Mouse (Mus musculus) adrenal gland, adult 2 months (tissue): Measurements from ENCODE around the gene Pole3. TPM values are rescaled to one million over a fixed set of nuclear protein-coding genes. Genes with fewer than 3 reads are reported as not detected.

Experiments used
- DNase-seq: peaks from one replicate; pipeline ENCODE4 v3.0.0; 2021
- polyA plus RNA-seq: library from polyadenylated mRNA; depleted of rRNA; stranded (reverse); fragments of >200 nt; gene quantifications from 2 replicates; pipeline ENCODE4 v1.2.3, GENCODE M21; 2012
- total RNA-seq, 2 experiments: library from RNA; stranded (reverse); gene quantifications; 2 replicates each; pipeline ENCODE4 v1.2.3; 2021

Gene Pole3
- total and polyA plus RNA-seq, 3 experiments = 13.8 to 50.5 (median 48.4) TPM

DNA sequence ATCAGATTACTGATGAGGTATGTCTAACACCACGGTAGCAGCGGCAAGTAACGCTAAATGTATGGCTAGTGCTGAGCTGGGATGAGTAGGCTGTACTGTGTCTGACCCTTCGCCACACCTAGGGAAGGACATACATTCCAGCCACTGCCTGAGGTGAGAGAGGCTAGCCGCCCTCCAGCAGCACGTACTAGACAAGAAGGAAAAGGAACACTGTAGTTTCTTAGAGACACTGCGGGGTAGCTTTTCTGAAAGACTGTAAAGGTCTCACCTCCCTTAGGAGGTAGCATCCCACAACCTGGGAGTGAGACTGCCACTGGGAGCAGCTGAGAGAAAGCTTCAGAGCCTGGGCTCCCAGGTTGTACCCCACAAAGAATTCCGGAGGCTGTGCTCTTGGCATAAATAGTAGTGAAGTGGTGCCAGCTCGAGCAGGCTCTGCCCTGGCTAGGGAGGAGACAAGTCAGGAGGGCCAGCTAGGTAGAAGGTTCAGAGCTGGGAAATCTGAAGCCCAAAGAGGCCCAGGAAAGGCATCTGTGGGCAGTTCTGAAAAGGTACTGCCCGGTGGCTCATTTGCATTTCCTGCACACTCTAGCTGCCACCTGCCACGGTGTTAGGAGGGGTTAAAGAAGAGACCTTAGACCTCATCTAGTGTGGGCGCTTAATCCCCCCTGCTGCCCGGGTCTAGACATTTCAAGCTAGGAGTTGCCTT is 6.3 kb downstream of the Pole3 start:
- DNase-seq = peak; percentile 70

DNA sequence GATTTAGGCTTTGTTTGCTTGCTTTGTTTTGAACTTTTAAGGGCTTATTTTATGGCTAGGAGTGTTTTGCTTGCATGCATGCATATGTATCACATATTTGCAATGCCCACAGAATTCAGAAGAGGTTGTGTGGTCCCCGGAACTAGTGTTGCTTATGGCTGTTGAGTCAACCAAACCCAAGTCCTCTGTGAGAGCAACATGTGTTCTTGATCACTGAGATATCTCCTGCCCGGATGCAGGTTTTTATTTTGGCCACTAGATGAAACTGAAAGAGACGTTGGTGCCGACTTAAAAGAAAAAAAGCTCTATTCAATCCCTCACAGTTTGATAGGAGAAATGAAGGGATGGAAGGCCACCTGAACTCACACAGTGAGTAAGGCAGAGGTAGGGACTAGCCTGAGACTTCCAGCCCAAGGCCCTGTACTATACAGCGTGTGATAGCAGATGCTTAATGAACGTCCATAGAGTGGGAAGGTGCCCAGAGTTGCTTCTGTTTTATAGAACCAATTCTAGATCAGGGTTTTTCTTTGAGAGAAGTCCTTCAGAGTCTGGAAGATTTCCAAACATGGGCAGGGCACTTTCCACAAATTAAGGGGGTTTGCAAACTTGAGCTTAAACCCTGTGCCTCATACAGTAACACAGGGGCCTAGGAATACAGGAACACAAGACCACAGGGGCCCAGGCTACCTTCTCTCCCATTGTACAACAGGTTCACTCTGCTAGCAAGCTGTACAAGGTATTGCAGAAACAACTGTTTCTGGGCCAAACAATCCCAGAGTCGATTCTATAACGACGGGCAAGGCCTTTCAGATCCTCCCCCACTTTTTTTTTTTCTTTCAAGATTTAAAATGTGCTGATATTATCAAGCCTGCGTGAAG is 7.1 kb downstream of the Pole3 start:
- DNase-seq = no peak

DNA sequence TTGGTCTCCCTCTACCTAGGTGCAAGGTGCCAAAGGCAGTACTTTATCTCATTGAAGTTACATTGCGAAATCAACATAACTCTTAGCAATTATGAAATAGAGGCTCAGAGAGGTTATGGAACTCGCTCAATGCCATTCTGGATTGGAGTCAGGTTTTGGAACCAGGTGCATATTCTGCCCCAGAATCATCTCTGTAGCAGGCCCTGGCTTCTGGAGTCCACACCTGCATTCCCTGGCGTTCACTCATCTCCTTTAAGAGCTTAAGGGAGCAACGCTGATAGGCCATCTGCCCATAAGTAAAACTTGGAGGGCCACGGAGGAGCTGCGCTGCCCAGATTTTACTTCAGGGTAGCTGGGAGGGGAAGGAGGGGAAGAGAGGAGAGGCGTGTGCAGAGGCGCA is 7.8 kb downstream of the Pole3 start:
- no peak for DNase-seq

- DNase-seq = no peak
Measured at GRCm38 (mm10) chr4:62516579-62516978, 8.3 kb downstream of the Pole3 start.

GRCm38 (mm10) chr4:62516079-62516478 is 8.8 kb downstream of the Pole3 start:
- DNase-seq = peak; percentile 79

GRCm38 (mm10) chr4:62515490-62515889 is 9.4 kb downstream of the Pole3 start:
- no peak for DNase-seq

DNA sequence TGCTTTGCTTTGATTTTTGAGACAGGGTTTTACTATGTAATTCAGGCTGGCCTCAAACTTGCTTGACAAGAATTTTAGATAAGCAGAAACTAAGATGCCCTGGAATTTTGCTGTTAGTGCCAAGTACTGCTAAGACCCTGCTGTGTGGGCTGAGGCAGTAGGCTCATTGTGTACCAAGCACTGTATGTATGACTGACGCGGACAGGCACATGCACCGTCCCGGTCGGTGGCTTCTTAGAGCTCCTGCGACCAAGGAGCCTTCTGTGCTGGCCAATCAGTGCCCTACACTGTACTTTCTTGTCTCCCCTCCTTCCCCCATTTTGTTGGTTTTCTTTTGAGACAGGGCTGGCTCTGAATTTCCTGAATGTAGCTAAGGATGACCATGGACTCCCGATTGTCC is 9.9 kb downstream of the Pole3 start:
- no peak for DNase-seq

- DNase-seq = no peak
Measured at GRCm38 (mm10) chr4:62513998-62514506, 10.8 kb downstream of the Pole3 start.

- peak; percentile 94 for DNase-seq
Measured at GRCm38 (mm10) chr4:62509946-62510345, 14.9 kb downstream of the Pole3 start.

DNA sequence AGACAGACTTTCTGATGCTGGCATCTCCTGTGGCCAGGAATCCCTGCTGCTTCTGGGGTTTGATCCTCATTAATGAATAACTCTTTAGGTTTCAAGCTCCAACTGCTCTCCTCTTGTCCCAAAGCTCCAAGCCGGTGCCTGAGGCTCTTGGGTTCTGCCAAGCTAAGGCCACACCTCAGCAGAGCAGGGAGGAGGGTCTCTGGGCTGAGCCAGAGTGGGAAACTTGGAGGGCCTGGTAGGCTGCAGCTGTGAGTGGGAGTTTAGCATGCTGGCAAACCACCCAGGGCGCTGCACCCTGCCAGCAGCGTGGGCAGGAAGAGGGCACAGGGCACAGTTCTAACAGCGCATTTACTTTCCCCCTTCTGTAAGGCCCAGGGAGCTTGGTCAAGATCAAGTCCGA is 16.0 kb downstream of the Pole3 start:
- DNase-seq = no peak

GRCm38 (mm10) chr4:62506798-62507197 is 18.1 kb downstream of the Pole3 start:
- DNase-seq = peak; percentile 54

DNA sequence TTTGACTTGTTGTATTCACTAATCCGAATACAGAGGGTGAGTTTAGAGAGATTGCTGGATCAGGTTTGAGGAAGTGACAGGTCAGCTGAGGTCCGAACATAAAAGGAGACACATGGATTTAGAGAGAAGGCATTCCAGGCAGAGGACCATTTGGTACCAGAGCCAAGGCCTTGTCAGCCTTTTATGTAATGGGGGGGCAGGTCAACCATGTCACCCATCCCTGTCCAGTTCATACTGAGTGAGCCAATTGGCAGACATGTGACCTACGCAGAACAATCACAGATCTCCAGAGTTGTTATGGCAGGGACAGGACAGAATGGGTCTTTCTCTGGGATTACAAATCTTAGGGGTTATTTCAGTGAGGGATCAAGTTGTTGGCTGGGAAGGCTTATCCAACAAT is 18.9 kb downstream of the Pole3 start:
- DNase-seq = peak; percentile 44

DNA sequence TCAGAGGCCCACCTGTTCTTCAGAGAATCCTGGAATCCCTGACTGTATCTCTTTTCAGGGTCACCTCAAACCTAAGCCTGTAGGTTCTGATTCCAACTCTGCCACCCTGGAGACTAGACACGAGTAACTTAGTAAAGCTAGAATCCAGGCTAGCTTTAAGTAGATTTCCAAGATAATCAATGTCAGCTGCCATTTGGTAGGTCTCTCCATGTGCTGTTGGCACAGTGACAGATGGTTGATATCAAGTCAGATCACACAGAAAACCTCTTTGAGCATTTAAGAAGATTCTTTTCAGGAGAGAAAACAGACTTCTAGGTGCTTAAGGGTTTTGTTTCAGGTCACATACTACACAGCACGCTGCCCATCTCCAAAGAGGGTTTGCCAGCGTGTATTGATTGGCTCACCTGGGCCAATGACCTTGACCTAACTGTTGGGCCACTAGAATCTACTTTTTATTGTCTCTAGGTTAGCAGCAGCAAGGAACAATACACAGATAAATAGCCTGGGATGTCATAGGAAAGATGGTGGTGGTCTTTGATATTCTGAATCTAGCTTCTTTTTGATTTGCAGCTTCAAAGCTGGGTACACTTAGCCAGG is 21.4 kb downstream of the Pole3 start, which contains the start of gene Hdhd3:
Hdhd3 (minus strand) TSS at position 94 of the 597 bp plus-strand sequence.
- DNase-seq = no peak

DNA sequence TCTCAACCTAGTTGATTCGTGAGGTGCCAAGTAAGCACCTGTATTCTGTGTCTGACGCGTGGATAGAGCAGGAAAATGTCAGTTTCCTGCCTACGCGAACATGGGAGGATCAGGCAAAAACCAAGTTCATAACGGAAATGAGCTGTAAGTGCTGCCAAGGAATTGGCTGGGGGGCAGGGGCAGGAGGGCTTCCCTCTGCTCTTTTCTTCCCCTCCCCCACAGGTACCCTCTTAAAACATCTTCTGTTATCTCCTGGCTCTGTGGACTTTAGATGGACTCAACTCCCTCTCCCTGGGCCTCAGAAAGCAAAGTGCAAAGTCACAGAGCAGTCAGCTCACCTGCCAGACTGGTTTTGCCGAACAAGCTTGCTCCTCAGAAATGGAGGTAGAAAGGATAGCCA is 21.9 kb downstream of the Pole3 start:
- DNase-seq = no peak

DNA sequence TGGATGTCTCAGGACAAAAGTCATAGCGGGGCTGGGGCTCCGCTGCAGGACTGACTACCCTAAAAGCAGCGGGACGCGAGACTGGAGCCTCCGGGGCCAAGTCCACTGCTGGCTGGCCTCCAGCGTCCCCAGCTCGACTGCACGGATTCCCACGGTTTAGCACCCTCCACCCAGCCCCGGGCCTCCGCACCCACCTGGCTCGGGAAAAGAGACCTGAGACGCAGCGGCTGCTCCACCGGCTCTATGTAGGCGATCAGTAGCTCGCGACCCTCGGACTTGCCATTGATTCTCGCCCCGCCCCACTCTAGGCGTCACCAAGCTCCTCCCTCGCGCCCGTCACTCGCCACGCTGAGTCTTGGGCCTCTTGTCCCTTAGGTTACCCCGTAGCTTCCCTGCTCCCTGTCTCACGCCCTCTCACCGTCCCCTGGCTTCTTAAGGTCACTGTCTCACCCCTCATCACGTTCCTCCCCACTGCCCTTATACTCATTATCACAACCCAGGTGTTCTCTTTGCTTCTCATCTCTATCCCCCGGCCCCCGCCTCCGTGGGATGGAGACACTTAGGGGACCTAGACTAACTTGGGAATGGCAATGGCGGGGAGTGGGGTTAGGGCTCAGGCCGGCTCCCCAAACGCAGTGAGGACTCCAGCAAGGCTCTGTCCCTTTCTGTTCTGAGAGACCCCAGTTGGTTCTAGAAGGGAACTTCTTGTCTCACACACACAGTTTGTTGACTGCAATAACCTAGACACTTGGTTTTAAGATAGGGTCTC is 22.7 kb downstream of the Pole3 start:
- DNase-seq = peak; percentile 95

DNA sequence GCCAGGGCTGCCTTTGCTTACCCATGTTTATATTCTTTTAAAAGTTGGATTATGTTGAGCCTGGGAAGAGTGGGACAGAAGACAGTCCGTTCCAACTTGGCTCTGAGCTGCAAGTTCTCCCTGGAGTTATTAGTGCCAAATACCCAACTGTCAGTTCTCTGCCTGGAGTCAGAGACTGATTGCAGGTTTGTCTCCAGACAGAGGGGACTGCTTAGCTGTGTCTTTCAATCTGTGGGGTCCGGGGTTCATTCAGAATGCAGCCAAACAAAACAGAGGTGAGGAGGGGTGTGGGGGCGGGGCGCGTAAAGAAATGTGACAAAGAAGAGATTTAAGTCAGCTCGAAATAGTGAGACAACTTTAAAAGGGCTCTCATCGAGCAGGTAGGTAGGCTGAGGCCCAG is 23.3 kb downstream of the Pole3 start:
- no peak for DNase-seq

- no peak for DNase-seq
Measured at GRCm38 (mm10) chr4:62500799-62501198, 24.1 kb downstream of the Pole3 start.

GRCm38 (mm10) chr4:62496815-62497214 is 28.1 kb downstream of the Pole3 start:
- DNase-seq = peak; percentile 83

DNA sequence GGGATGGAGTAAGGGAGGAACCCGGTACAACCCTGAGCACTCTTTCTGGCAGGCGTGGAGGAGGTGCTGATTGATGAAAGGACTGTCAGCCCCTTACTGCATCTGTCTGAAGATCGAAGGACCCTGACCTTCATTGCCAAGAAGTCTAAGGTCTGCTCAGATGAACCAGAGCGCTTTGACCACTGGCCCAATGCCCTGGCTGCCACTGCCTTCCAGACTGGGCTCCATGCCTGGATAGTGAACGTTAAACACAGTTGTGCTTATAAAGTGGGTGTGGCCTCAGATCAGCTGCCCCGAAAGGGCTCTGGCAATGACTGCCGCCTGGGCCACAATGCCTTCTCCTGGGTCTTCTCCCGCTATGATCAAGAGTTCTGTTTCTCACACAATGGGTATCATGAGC is 28.9 kb downstream of the Pole3 start:
- peak; percentile 58 for DNase-seq

GRCm38 (mm10) chr4:62494230-62494629 is 30.6 kb downstream of the Pole3 start:
- DNase-seq = no peak

- DNase-seq = no peak
Measured at GRCm38 (mm10) chr4:62492682-62493081, 32.2 kb downstream of the Pole3 start.

DNA sequence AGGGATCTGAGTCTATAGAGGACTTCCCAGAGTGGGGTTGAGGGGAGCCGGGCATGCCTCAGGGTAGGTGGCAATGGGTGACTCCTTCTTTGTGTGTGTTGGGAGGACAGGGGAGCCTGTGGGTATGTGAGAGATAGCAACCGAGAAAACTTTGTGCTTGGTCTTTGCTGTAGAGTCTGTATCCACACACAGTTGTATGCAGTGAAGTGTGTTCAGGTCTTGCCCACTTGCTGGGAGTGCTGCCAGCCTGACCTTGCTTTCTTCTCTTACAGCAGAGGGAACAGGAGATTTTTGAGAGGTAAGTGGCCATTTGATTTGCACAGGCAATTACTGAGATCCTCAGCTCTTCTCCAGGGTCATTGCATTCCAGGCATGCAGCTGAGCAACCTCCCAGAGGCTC is 37.0 kb downstream of the Pole3 start:
- DNase-seq = no peak
